Mouse (Mus musculus): ENCODE data around the gene Gm28042.

- no peak for TF ChIP-seq ZC3H11A (IDR thresholded peaks at IDR 0.05; ENCODE audit: borderline replicate concordance, low read depth, low read length)
- TF ChIP-seq ZNF384 (IDR thresholded peaks at IDR 0.05; ENCODE audit: low read depth, low read length): no peak
- TF ChIP-seq MAFK (IDR thresholded peaks at IDR 0.05; ENCODE audit: insufficient read depth, low read depth, low read length): no peak
- TF ChIP-seq HCFC1 (IDR thresholded peaks at IDR 0.05; ENCODE audit: borderline replicate concordance, insufficient read depth, low read length): no peak
- TF ChIP-seq CHD2 (IDR thresholded peaks at IDR 0.05; ENCODE audit: low read depth, low read length): no peak
Measured at GRCm38 (mm10) chr2:120011462-120012200, 15.7 kb upstream of the Gm28042 start.

All from ES-E14 (cell line).